Mouse (Mus musculus): ENCODE data around the gene Strbp. TPM values are rescaled to one million over a fixed set of nuclear protein-coding genes. Genes with fewer than 3 reads are reported as not detected.

Strbp gene
- polyA plus RNA-seq, 1 experiment = 1.8 TPM

DNA sequence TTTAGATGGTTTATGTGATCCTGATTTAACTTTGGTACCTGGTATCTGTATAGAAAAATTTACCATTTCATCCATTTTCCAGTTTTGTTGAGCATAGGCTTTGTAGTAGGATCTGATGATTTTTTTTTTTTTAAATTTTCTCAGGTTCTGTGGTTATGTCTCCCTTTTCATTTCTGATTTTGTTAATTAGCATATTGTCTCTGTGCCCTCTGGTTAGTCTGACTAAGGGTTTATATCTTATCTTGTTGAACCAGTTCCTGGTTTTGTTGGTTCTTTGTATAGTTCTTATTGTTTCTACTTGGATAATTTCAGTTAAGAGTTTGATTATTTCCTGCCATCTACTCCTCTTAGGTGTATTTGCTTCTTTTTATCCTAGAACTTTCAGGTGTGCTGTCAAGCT is 224.1 kb downstream of the Strbp start:
- no peak overlapping the region for H3ac ChIP-seq (ENCODE audit: control insufficient read depth, insufficient read length, low read depth)

DNA sequence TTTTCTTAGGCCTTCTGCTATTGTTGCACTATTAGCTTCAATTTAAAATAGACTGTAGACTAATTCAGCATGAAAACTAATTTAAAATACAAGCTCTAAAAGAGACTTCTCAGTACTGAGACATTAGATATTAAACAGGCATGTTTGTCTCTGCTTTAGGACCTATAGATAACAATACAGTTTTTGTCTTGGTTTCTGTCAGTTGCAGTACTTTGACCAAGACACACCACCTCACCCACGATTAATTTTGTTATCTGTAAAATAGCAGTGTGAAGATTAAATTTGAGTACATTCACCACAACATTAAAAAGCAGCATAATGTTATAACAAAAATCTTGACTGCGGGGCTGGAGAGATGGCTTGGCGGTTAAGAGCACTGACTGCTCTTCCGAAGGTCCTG is 237.4 kb downstream of the Strbp start:
- H3K36me3 ChIP-seq (ENCODE audit: control insufficient read depth, insufficient read depth) = peaks cover 23% of the 10 kb centered on the region
- H3K79me2 ChIP-seq (ENCODE audit: control insufficient read depth, insufficient read depth) = peaks cover 71% of the 10 kb centered on the region
- H3K4me3 ChIP-seq (ENCODE audit: insufficient read depth, poor library complexity, severe bottlenecking) = no peak overlapping the region
- H3K79me3 ChIP-seq (ENCODE audit: low read depth) = peaks cover 34% of the 10 kb centered on the region
- no peak for TF ChIP-seq MYOD1 (IDR thresholded peaks at IDR 0.05; ENCODE audit: control insufficient read depth, insufficient read length, low read depth)
- no peak for TF ChIP-seq CEBPB (IDR thresholded peaks at IDR 0.05; ENCODE audit: low read depth)
- no peak for TF ChIP-seq CTCF (IDR thresholded peaks at IDR 0.05; ENCODE audit: control insufficient read depth, insufficient read depth, insufficient read length)
- TF ChIP-seq FOSL1 (IDR thresholded peaks at IDR 0.05; ENCODE audit: insufficient read depth, low read length, poor library complexity, severe bottlenecking) = no peak
- TF ChIP-seq MAX (IDR thresholded peaks at IDR 0.05) = no peak
- no peak for TF ChIP-seq MYOG (IDR thresholded peaks at IDR 0.05; ENCODE audit: control insufficient read depth, extremely low read depth, insufficient read length)
- TF ChIP-seq USF1 (IDR thresholded peaks at IDR 0.05; ENCODE audit: low read depth) = no peak
- no peaks in the 10 kb centered on the region for H3K27me3 ChIP-seq (ENCODE audit: control insufficient read depth, insufficient read depth, insufficient read length)
- no peak overlapping the region for H3ac ChIP-seq (ENCODE audit: control insufficient read depth, insufficient read length, low read depth)

More for the DNA sequence above, 224.1 kb downstream of the Strbp start:
- peaks cover 66% of the 10 kb centered on the region for H3K36me3 ChIP-seq (ENCODE audit: control insufficient read depth, insufficient read depth)
- no peaks in the 10 kb centered on the region for H3K27me3 ChIP-seq (ENCODE audit: control insufficient read depth, insufficient read depth, insufficient read length)
- H3K79me2 ChIP-seq (ENCODE audit: control insufficient read depth, insufficient read depth) = no peaks in the 10 kb centered on the region
- TF ChIP-seq MYOG (IDR thresholded peaks at IDR 0.05; ENCODE audit: control insufficient read depth, extremely low read depth, insufficient read length) (no peak), MYOD1 (IDR thresholded peaks at IDR 0.05; ENCODE audit: control insufficient read depth, insufficient read length, low read depth) (no peak), FOSL1 (IDR thresholded peaks at IDR 0.05; ENCODE audit: insufficient read depth, low read length, poor library complexity, severe bottlenecking) (no peak), CEBPB (IDR thresholded peaks at IDR 0.05; ENCODE audit: low read depth) (no peak), USF1 (IDR thresholded peaks at IDR 0.05; ENCODE audit: low read depth) (no peak), MAX (IDR thresholded peaks at IDR 0.05) (no peak), CTCF (IDR thresholded peaks at IDR 0.05; ENCODE audit: control insufficient read depth, insufficient read depth, insufficient read length) (no peak)
- no peak overlapping the region for H3K4me3 ChIP-seq (ENCODE audit: insufficient read depth, poor library complexity, severe bottlenecking)
- peaks cover 1% of the 10 kb centered on the region for H3K79me3 ChIP-seq (ENCODE audit: low read depth)

DNA sequence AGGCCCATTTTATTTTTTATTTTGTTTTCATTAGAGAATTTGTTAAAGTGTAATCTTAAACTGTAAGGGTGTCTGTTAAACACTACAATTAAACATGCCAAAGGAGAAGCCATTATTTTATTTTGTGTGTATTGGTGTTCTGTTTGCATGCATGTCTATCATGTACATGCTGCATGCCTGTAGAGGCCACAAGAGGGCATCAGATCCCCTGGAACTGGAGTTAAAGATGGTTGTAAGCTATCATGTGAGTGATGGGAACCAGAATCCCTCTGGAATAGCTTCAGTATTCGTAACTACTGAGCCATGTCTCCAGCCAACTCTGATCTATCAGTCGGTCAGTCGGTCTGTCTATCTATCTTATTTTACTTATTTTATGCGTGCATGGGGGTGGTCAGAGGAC is 243.0 kb downstream of the Strbp start:
- H3ac ChIP-seq (ENCODE audit: control insufficient read depth, insufficient read length, low read depth) = no peak overlapping the region
- H3K36me3 ChIP-seq (ENCODE audit: control insufficient read depth, insufficient read depth) = peaks cover 15% of the 10 kb centered on the region
- H3K79me2 ChIP-seq (ENCODE audit: control insufficient read depth, insufficient read depth) = peaks cover 99% of the 10 kb centered on the region
- peaks cover 79% of the 10 kb centered on the region for H3K79me3 ChIP-seq (ENCODE audit: low read depth)
- no peak overlapping the region for H3K4me3 ChIP-seq (ENCODE audit: insufficient read depth, poor library complexity, severe bottlenecking)
- H3K27me3 ChIP-seq (ENCODE audit: control insufficient read depth, insufficient read depth, insufficient read length) = no peaks in the 10 kb centered on the region
- no peak for TF ChIP-seq MAX (IDR thresholded peaks at IDR 0.05)
- TF ChIP-seq CTCF (IDR thresholded peaks at IDR 0.05; ENCODE audit: control insufficient read depth, insufficient read depth, insufficient read length) = no peak
- no peak for TF ChIP-seq CEBPB (IDR thresholded peaks at IDR 0.05; ENCODE audit: low read depth)
- TF ChIP-seq MYOD1 (IDR thresholded peaks at IDR 0.05; ENCODE audit: control insufficient read depth, insufficient read length, low read depth) = no peak
- TF ChIP-seq FOSL1 (IDR thresholded peaks at IDR 0.05; ENCODE audit: insufficient read depth, low read length, poor library complexity, severe bottlenecking) = no peak
- TF ChIP-seq MYOG (IDR thresholded peaks at IDR 0.05; ENCODE audit: control insufficient read depth, extremely low read depth, insufficient read length) = no peak

DNA sequence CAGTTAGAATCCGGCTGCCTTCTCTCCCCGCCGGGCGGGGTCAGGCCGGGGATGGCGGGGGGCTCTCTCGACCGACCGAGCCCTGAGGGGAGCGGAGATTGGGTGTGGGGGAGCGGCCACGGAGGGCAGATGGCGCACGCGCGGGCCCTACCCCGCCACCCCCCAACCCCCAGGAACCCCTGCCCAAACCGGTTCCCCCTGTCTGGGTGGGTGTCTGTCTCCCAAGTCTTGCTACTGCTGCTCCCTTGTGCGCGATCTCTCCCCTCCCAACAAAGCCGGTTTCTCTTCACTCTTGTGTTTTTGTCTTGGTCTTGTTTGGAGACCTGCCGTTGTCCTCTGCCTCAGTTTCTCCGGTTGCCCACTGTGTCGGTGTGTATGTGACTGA is 251.3 kb downstream of the Strbp start:
- Histone ChIP-seq H3K79me2 (ENCODE audit: control insufficient read depth, insufficient read depth) (peaks cover 84% of the 10 kb centered on the region), H3K27me3 (ENCODE audit: control insufficient read depth, insufficient read depth, insufficient read length) (no peaks in the 10 kb centered on the region), H3K4me3 (ENCODE audit: insufficient read depth, poor library complexity, severe bottlenecking) (peak overlapping the region; percentile 79), H3ac (ENCODE audit: control insufficient read depth, insufficient read length, low read depth) (peak overlapping the region; percentile 94), H3K79me3 (ENCODE audit: low read depth) (peaks cover 62% of the 10 kb centered on the region), H3K36me3 (ENCODE audit: control insufficient read depth, insufficient read depth) (peaks cover 2% of the 10 kb centered on the region)
- TF ChIP-seq CEBPB (IDR thresholded peaks at IDR 0.05; ENCODE audit: low read depth) (no peak), MYOG (IDR thresholded peaks at IDR 0.05; ENCODE audit: control insufficient read depth, extremely low read depth, insufficient read length) (no peak), MAX (IDR thresholded peaks at IDR 0.05) (no peak), USF1 (IDR thresholded peaks at IDR 0.05; ENCODE audit: low read depth) (no peak), FOSL1 (IDR thresholded peaks at IDR 0.05; ENCODE audit: insufficient read depth, low read length, poor library complexity, severe bottlenecking) (no peak), MYOD1 (IDR thresholded peaks at IDR 0.05; ENCODE audit: control insufficient read depth, insufficient read length, low read depth) (no peak), CTCF (IDR thresholded peaks at IDR 0.05; ENCODE audit: control insufficient read depth, insufficient read depth, insufficient read length) (no peak)

DNA sequence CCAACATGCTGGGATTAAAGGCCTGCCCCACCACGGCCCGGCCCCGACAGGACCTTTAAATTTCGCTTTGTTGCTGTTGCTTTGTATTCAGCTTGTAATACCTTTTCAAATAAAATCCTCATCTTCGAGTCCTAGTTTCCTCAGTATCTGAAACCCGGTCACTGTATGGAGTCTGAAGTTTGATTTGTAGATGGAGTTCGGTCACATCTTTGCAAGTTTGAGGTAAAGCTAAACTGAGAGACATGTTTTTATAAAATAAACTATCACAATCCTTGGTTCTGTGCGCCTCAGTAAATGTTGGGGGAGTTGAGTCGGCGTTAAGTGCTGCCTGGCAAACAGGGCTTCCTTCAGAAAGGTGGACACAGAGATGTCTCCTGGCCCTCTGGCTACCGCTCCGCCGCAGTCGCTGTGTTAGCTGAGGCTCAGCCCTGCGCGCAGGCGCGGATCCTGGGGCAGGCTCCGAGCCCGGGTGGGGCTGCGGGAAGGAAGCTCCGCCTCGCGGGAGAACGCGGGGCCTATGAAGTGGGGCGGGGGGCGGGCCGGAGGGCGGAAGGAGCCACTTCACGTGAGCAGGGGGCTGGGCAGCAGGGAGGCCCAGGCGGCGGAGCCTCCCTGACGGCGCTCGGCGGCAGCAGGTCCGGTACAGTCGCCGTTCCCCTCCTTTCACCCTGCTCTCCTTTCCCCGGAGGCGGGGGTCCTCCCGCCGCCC is 251.8 kb downstream of the Strbp start:
- TF ChIP-seq CTCF (IDR thresholded peaks at IDR 0.05; ENCODE audit: control insufficient read depth, insufficient read depth, insufficient read length) (no peak), MAX (IDR thresholded peaks at IDR 0.05) (peak; percentile 28), CEBPB (IDR thresholded peaks at IDR 0.05; ENCODE audit: low read depth) (no peak), FOSL1 (IDR thresholded peaks at IDR 0.05; ENCODE audit: insufficient read depth, low read length, poor library complexity, severe bottlenecking) (no peak), USF1 (IDR thresholded peaks at IDR 0.05; ENCODE audit: low read depth) (peak; percentile 70), MYOG (IDR thresholded peaks at IDR 0.05; ENCODE audit: control insufficient read depth, extremely low read depth, insufficient read length) (no peak), MYOD1 (IDR thresholded peaks at IDR 0.05; ENCODE audit: control insufficient read depth, insufficient read length, low read depth) (no peak)

More for the DNA sequence above, 251.8 kb downstream of the Strbp start:
- H3ac ChIP-seq (ENCODE audit: control insufficient read depth, insufficient read length, low read depth) = peak overlapping the region; percentile 94
- H3K27me3 ChIP-seq (ENCODE audit: control insufficient read depth, insufficient read depth, insufficient read length) = no peaks in the 10 kb centered on the region
- H3K4me3 ChIP-seq (ENCODE audit: insufficient read depth, poor library complexity, severe bottlenecking) = peak overlapping the region; percentile 79
- H3K36me3 ChIP-seq (ENCODE audit: control insufficient read depth, insufficient read depth) = peaks cover 6% of the 10 kb centered on the region
- peaks cover 84% of the 10 kb centered on the region for H3K79me2 ChIP-seq (ENCODE audit: control insufficient read depth, insufficient read depth)
- peaks cover 64% of the 10 kb centered on the region for H3K79me3 ChIP-seq (ENCODE audit: low read depth)

Data from C2C12 (cell line).